Mouse (Mus musculus) limb, embryonic 14.5 days (tissue): Measurements from ENCODE around the gene Nrip1. TPM values are rescaled to one million over a fixed set of nuclear protein-coding genes. Genes with fewer than 3 reads are reported as not detected.

Experiments used
- ATAC-seq: fragments of 200-750 bp; cut with Nextera tagmentation; 2 replicates; pipeline ENCODE4 v1.8.0; 2017; ENCODE audit warnings: low read depth, moderate number of reproducible peaks, moderate TSS enrichment; ENCODE audit not compliant: low FRiP score
- DNase-seq: peaks from one replicate; pipeline ENCODE4 v3.0.0-alpha.2; 2015; ENCODE audit warnings: low spot score
- H3K27ac ChIP-seq: fragments of 300-500 bp; sonication (generic); replicated peaks from 2 replicates; pipeline ENCODE4 v1.5.1; 2014; ENCODE audit warnings: low read depth, mild to moderate bottlenecking, low read length, moderate library complexity, mixed read lengths
- H3K27me3 ChIP-seq: fragments of 300-500 bp; sonication (generic); 2 replicates; pipeline ENCODE4 v1.6.1; 2014; ENCODE audit warnings: low read length, mixed read lengths; ENCODE audit not compliant: control insufficient read depth, insufficient read depth
- H3K36me3 ChIP-seq: fragments of 300-500 bp; sonication (generic); 2 replicates; pipeline ENCODE4 v1.6.1; 2014; ENCODE audit warnings: mild to moderate bottlenecking, low read length, moderate library complexity, mixed read lengths; ENCODE audit not compliant: control insufficient read depth, insufficient read depth
- H3K4me1 ChIP-seq: fragments of 300-500 bp; sonication (generic); 2 replicates; pipeline ENCODE4 v1.6.1; 2014; ENCODE audit warnings: antibody characterized with exemption, low read length, mixed read lengths; ENCODE audit not compliant: control insufficient read depth, insufficient read depth
- H3K4me2 ChIP-seq: fragments of 300-500 bp; sonication (generic); replicated peaks from 2 replicates; pipeline ENCODE4 v1.6.1; 2014; ENCODE audit warnings: low read depth, mild to moderate bottlenecking, low read length, moderate library complexity; ENCODE audit not compliant: severe bottlenecking
- H3K4me3 ChIP-seq: fragments of 300-500 bp; sonication (generic); replicated peaks from 2 replicates; pipeline ENCODE4 v1.5.1; 2014; ENCODE audit warnings: low read length
- H3K9ac ChIP-seq: fragments of 300-500 bp; sonication (generic); 2 replicates; pipeline ENCODE4 v1.6.1; 2014; ENCODE audit warnings: mild to moderate bottlenecking, low read depth, low read length, moderate library complexity; ENCODE audit not compliant: severe bottlenecking
- H3K9me3 ChIP-seq: fragments of 300-500 bp; sonication (generic); 2 replicates; pipeline ENCODE4 v1.6.1; 2016; ENCODE audit warnings: low read length; ENCODE audit not compliant: control insufficient read depth
- POLR2A ChIP-seq: fragments of 200-500 bp; IDR thresholded peaks from 2 replicates; pipeline ENCODE4 v1.8.0; 2012; ENCODE audit warnings: inconsistent platforms, mild to moderate bottlenecking, moderate library complexity, borderline replicate concordance; ENCODE audit not compliant: insufficient read depth, insufficient read length; ENCODE audit errors: extremely low read depth
- WGBS: fragments of 180-500 bp; shearing (Covaris S2); extraction: QIAGEN DNeasy Blood & Tissue Kit; methylation state at CpG from one replicate; pipeline ENCODE4 v1.1.7; 2014; 5-methylcytosine and 5-hydroxymethylcytosine counted together
- polyA plus RNA-seq, 2 experiments: library from polyadenylated mRNA; depleted of rRNA in 1 of 2; stranded (reverse) in 1 of 2; unstranded in 1 of 2; fragments of >200 nt; fragmentation: Nextera tagmentation in 1 of 2; extraction: Ambion mirVana in 1 of 2; gene quantifications; 2 replicates each; pipeline versions ENCODE4 v1.2.1 to v1.2.3; 2012 to 2014

The Nrip1 gene
- polyA plus RNA-seq, 2 experiments = 6.9 to 37.3 TPM

DNA sequence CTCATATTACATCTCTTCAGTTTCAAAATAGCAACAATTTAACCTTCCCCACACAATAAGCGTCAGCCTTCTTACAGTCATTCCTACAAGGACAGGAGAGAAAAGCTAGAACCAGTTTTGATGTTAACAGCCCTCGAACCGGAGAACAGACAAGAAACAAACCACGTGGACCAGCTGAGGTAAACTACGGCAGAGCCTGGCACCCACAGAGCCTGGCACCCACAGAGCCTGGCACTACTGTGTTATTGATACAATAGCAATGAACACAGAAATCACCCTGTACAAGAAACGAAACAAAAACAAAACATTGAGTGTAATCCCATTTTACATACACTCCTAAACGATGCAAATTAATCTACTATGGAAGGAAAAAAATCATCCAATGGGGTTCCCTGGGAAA lies 42.4 kb downstream of the Nrip1 start:
- no peak overlapping the region for H3K4me3 ChIP-seq
- TF ChIP-seq POLR2A = no peak
- H3K4me2 ChIP-seq = no peak overlapping the region
- 0 out of 2 replicates have a peak, but pooled peaks cover 3% of the 10 kb centered on the region for H3K36me3 ChIP-seq
- DNase-seq (no peak), ATAC-seq (no peak)
- H3K4me1 ChIP-seq = no peaks in the 10 kb centered on the region
- H3K9me3 ChIP-seq = no peaks in the 10 kb centered on the region
- H3K27me3 ChIP-seq = no peaks in the 10 kb centered on the region
- no peak overlapping the region for H3K9ac ChIP-seq
- H3K27ac ChIP-seq = no peak overlapping the region
- 92% methylated on average over 7 of the region's 7 CpGs for WGBS

DNA sequence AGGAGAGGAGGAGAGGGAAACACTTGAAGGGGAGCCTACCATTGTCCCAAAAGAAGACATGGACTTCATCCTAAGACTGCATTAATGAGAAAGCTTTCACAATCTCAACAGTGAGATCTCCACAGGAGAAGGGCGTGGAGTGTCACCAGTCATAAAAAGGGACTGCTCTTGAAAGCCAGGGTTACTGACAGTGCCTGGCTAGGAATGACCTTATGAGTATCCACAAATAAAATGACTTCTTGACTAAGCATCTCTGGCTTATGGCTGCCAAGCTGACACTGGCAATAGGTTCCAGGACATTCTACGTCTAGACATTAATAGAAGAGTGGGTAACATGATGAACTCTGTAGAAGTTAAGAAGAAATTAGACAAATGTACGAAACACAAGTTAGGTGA lies 48.3 kb downstream of the Nrip1 start:
- Histone ChIP-seq H3K4me2 (no peak overlapping the region), H3K27ac (no peak overlapping the region), H3K27me3 (no peaks in the 10 kb centered on the region), H3K4me1 (0 out of 2 replicates have a peak, but pooled peaks cover 4% of the 10 kb centered on the region), H3K4me3 (no peak overlapping the region), H3K9me3 (no peaks in the 10 kb centered on the region), H3K36me3 (0 out of 2 replicates have a peak, but pooled peaks cover 3% of the 10 kb centered on the region), H3K9ac (no peak overlapping the region)
- no peak for ATAC-seq
- no peak for TF ChIP-seq POLR2A
- no peak for DNase-seq
- 94% methylated on average over 3 of the region's 3 CpGs for WGBS

DNA sequence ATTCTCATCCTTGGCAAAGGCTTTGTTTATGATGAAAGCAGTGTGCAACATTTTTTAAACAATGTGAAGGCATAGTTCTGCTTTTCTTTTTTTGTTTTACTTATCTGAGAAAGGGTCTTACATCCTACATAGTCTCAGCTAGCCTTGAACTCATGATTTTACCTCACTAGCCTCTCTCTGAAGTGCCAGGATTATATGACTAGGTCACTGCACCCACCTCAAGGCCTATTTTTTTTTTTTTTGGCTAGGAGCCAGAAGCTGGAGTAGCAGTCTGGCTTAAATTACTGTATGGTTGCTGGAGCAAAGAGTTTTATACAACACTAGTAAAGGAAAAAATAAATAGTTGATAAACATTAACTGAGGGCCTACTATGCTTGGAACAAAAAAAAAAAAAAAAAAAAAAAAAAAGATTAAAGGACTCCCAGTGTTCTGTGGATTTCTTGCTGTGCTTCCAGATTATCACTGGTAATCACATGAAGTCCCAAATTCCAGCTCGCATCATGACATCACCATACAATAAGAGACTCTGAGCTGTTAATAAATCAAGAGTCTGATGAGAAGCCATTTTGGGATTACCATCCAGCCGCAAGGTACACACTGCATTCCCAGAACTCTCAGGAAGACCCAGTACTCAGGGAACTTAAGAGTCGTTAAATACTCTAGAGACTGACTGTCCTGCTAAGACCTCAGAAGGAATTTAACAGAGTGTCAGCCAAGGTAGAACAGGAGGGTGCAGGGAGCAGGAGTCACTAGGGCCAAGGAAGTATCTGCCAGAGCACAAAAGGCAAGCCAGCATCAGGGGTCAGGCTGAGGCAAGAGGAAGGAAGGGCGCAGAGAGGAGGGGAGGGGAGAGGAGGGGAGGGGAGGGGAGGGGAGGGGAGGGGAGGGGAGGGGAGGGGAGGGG lies 49.0 kb downstream of the Nrip1 start:
- no peak overlapping the region for H3K9ac ChIP-seq
- WGBS = 73% methylated on average over 3 of the region's 4 CpGs

DNA sequence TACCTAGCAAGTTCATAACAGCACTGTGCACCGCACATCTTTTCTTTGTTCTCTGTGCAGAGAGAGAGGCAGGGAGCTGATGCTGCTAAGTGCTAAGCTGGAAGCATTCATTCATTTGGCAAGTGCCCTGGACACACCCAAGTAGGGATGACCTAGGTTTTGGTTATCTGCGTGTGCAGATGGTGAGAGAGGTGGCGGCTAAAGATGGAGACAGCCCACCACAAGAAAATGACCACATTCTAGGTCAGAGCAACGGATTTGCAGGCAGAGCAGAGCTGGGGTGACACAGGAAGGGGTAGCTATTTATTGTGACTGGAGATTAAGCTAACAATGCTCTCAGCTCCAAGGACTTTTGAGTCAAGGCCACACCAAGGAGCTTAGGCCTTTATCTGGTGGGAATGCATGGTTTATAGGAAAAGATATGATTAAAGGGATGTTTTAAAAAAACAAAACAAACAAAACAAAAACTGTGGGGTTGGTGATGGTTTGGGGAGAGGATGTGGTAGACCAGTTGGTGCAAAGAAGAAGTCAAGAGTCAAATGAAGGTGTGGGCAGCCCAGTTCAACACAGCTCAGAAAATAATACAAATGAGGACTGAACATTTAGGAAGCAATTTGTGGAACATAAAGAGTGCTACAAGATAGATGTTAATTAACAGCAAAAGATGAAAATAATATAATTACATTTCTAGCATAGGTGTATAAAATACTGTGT lies 49.9 kb downstream of the Nrip1 start:
- Histone ChIP-seq H3K27me3 (no peaks in the 10 kb centered on the region), H3K4me3 (no peak overlapping the region), H3K9ac (no peak overlapping the region), H3K4me2 (no peak overlapping the region), H3K4me1 (0 out of 2 replicates have a peak, but pooled peaks cover 4% of the 10 kb centered on the region), H3K36me3 (0 out of 2 replicates have a peak, but pooled peaks cover 3% of the 10 kb centered on the region), H3K27ac (no peak overlapping the region), H3K9me3 (no peaks in the 10 kb centered on the region)
- TF ChIP-seq POLR2A = no peak
- WGBS = 83% methylated on average over 4 of the region's 4 CpGs
- ATAC-seq (no peak), DNase-seq (no peak)

More for the DNA sequence above, 49.0 kb downstream of the Nrip1 start:
- Histone ChIP-seq H3K4me3 (no peak overlapping the region), H3K9me3 (no peaks in the 10 kb centered on the region), H3K4me1 (0 out of 2 replicates have a peak, but pooled peaks cover 4% of the 10 kb centered on the region), H3K36me3 (0 out of 2 replicates have a peak, but pooled peaks cover 3% of the 10 kb centered on the region), H3K27me3 (no peaks in the 10 kb centered on the region), H3K27ac (no peak overlapping the region), H3K4me2 (no peak overlapping the region)
- ATAC-seq (no peak), DNase-seq (no peak)
- no peak for TF ChIP-seq POLR2A

DNA sequence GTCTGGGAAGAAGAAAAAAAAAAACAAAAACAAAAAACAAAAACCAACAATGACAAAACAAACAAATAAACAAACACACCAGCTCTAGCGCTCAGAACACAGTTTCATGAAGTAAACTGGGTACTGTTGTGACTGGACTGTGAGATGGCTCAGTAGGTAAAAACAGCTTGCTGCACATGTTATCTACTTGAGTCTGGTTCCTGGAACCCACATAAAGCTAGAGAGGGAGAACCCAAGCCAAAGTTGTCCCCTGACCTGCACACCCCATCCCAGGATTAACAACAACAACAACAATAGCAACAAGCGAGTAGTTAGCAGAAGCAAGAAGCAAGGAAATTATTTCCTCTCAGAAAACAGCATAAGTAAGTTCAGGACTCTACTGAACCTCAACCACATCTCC lies 50.5 kb downstream of the Nrip1 start:
- Histone ChIP-seq H3K9me3 (no peaks in the 10 kb centered on the region), H3K4me1 (0 out of 2 replicates have a peak, but pooled peaks cover 4% of the 10 kb centered on the region), H3K4me2 (no peak overlapping the region), H3K27ac (no peak overlapping the region), H3K9ac (no peak overlapping the region), H3K36me3 (0 out of 2 replicates have a peak, but pooled peaks cover 3% of the 10 kb centered on the region), H3K4me3 (no peak overlapping the region), H3K27me3 (no peaks in the 10 kb centered on the region)
- WGBS = 91% methylated on average over 2 of the region's 2 CpGs
- ATAC-seq (no peak), DNase-seq (no peak)
- no peak for TF ChIP-seq POLR2A
